Mouse (Mus musculus) G1E (cell line): Measurements from ENCODE around the gene Trp63.

Experiments used
- CTCF ChIP-seq: IDR thresholded peaks from 2 replicates; pipeline ENCODE4 v1.5.1; 2012; ENCODE audit warnings: low read depth, low read length, inconsistent platforms, mixed read lengths
- GATA1 ChIP-seq: IDR thresholded peaks from 2 replicates; pipeline ENCODE4 v1.6.1; 2012; ENCODE audit warnings: borderline replicate concordance, low read length, inconsistent platforms, mixed read lengths

DNA sequence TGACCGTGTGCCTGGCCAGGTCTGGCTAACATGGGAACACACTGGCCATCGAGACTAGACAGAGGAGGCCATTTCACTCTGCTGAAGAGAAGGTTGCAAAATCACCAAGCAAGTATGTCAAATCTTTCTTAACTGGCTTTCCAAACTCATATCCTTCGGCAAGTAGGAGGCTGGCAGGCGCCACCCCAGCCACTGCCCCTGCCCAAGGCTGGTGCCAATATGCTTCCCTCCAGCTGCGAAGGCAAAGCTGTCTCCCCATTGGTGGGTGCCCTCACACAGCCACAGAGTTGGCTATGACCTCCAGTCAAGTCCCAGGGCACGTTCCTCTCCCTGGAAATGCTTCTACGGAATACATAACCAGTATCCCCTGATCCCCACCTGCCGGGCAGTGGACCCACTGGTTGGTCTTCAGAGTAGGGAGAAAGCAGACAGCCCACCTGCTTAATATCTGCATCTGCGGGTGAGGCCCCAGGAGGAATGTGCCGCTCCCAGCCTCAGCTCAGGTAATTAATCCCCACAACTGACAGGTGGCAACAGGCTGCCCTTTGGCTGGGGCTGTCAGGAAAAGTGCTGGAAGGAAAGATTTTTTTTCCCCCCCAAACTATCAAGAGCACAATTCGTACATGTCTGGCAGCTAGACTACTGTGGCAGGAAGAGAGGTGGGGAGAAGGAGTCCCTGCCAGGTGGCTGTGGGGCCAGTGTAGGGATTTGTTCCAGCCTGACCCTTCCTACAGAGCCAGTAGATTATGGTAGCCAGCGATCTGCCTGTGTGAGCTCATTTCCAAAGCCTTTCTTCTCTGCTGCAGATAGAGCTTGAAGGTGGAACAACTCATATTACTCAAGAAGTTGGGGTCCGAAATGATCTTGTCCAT lies 166.3 kb downstream of the Trp63 start:
- TF ChIP-seq CTCF: no peak
- no peak for TF ChIP-seq GATA1
